Mouse (Mus musculus) lung, postnatal 10 days (tissue): ENCODE measurements around the gene Klc4.

Experiments
- DNase-seq: peaks from one replicate; pipeline ENCODE4 v3.0.0; 2021

The Klc4 gene

GRCm38 (mm10) chr17:46588173-46588572 is 57.6 kb downstream of the Klc4 start:
- no peak for DNase-seq

- no peak for DNase-seq
These were observed 59.5 kb downstream of the Klc4 start for GRCm38 (mm10) chr17:46586327-46586726.
